Mouse (Mus musculus) CH12.LX (cell line): ENCODE data around the gene Olfr491.

Experiments used
- CHD2 ChIP-seq: IDR thresholded peaks from 2 replicates; pipeline ENCODE4 v1.6.1; 2011; ENCODE audit warnings: low read length, improper control_type of control experiment
- CTCF ChIP-seq, 2 experiments: IDR thresholded peaks in 1 of 2; conservative IDR thresholded peaks in 1 of 2; 2 replicates each; pipeline ENCODE4 v1.5.1; 2011 to 2012; ENCODE audit warnings: low read depth in 2 of 2, low read length in 2 of 2, improper control_type of control experiment in 1 of 2, inconsistent platforms in 1 of 2, mild to moderate bottlenecking in 1 of 2, moderate library complexity in 1 of 2
- EP300 ChIP-seq: IDR thresholded peaks from 2 replicates; pipeline ENCODE4 v1.6.1; 2011; ENCODE audit warnings: low read length, improper control_type of control experiment
- HCFC1 ChIP-seq: IDR thresholded peaks from 2 replicates; pipeline ENCODE4 v1.6.1; 2012; ENCODE audit warnings: low read depth, mild to moderate bottlenecking, inconsistent platforms, low read length, improper control_type of control experiment
- MAFK ChIP-seq: IDR thresholded peaks from 2 replicates; pipeline ENCODE4 v1.6.1; 2011; ENCODE audit warnings: low read length, improper control_type of control experiment; ENCODE audit not compliant: insufficient replicate concordance
- MEF2A ChIP-seq: IDR thresholded peaks from 2 replicates; pipeline ENCODE4 v1.6.1; 2014; ENCODE audit warnings: low read depth, mild to moderate bottlenecking, inconsistent platforms, low read length, improper control_type of control experiment, borderline replicate concordance
- POLR2A ChIP-seq: IDR thresholded peaks from 2 replicates; pipeline ENCODE4 v1.6.1; 2011; ENCODE audit warnings: low read depth, mild to moderate bottlenecking, improper control_type of control experiment, low read length
- USF2 ChIP-seq: conservative IDR thresholded peaks from 2 replicates; pipeline ENCODE4 v1.6.1; 2011; ENCODE audit warnings: low read depth, low read length, improper control_type of control experiment

DNA sequence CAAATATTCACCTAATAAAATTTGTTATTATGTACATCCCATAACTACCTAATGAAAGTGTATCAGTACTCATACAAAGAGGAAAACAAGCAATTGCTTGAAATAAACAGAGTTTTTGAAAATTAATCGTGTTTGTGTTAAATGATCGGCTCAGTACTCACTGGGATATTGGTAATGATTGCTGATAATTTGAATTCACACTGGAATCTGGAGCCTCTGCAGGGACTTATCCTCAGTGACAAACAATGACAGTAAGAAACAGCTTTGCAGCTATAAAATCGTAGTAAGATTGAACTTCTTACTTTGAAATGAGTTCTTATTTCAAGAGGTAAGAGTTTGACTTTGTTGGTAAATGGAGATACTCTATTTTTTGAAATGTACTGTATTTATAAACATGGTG lies 51.8 kb downstream of the Olfr491 start, which contains the start of gene Olfr494:
- TF ChIP-seq HCFC1 (no peak), USF2 (no peak), MAFK (no peak), CTCF (conservative IDR thresholded peaks at IDR 0.05 in 1 of 2, IDR thresholded peaks at IDR 0.05 in 1 of 2; ENCODE audit: low read depth in 2 of 2, low read length in 2 of 2) (no peak), POLR2A (no peak), MEF2A (no peak), CHD2 (no peak), EP300 (no peak)
